Mouse (Mus musculus): Measurements from ENCODE around the gene Nxt2.

DNA sequence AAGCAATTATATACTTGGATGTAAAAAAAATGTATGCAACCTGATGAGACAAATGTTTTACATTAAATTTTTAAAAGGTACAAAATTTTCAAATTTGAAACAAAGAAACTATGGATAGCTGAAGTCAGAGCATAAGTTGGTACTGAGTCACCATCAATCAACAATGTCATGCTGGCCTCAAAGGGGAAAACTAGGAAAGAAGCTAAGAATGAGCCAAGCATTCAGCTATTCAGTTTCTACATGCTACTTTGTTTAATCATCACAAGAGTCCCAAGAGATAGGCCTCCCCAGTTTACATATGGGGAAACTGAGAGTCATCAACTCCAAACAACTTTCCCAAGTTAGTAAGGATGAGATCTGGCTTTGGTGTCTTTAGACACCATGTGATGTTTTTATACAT, 49.6 kb upstream of the Nxt2 start:
- TF ChIP-seq CTCF (IDR thresholded peaks at IDR 0.05; ENCODE audit: borderline replicate concordance, insufficient read depth, low read depth, low read length) (no peak), POLR2A (IDR thresholded peaks at IDR 0.05; ENCODE audit: borderline replicate concordance, insufficient read depth, low read length) (no peak)

Measured in cerebellum, adult 2 months (tissue).